Mouse (Mus musculus) olfactory bulb, adult 2 months (tissue): ENCODE results near the gene Ccdc157.

Source experiments
- CTCF ChIP-seq: fragments of 200-500 bp; IDR thresholded peaks from 2 replicates; pipeline ENCODE4 v1.5.1; 2012; ENCODE audit warnings: low read depth, mild to moderate bottlenecking, low read length, moderate library complexity; ENCODE audit not compliant: insufficient read depth
- POLR2A ChIP-seq: fragments of 200-500 bp; IDR thresholded peaks from 2 replicates; pipeline ENCODE4 v1.6.1; 2012; ENCODE audit warnings: mild to moderate bottlenecking, low read depth, low read length, moderate library complexity; ENCODE audit not compliant: insufficient read depth

DNA sequence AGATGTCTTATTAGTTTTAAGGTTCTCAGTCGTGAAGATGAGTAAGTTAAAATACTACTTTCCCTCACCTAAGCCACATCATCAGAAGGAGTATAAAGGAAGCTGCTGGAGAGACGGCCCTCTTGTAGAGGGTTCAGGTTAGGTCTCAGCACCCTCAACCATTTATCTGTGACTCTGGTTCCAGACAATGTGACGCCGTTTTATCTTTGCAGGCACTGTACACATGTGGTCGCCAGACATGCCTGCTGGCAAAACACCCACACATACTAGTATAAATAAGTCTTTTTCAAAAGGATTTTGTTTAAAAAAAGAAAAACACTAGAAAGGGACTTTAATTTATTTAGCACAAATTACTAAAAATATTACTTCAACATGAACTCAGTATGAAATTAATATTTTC lies 4.5 kb downstream of the Ccdc157 start:
- TF ChIP-seq CTCF (no peak), POLR2A (no peak)
